Mouse (Mus musculus) layer of hippocampus, postnatal 25 days (tissue): ENCODE results near the gene Gpn3. TPM values are rescaled to one million over a fixed set of nuclear protein-coding genes. Genes with fewer than 3 reads are reported as not detected.

ENCODE experiments used
- DNase-seq, 2 experiments: peaks; one replicate each; pipeline ENCODE4 v3.0.0; 2022; ENCODE audit warnings: mixed read lengths in 2 of 2, low spot score in 1 of 2; ENCODE audit errors: extremely low spot score in 1 of 2
- total RNA-seq, 2 experiments: library from RNA; stranded (reverse); gene quantifications; 2 replicates each; pipeline ENCODE4 v1.2.3; 2021

Gene Gpn3
- total RNA-seq, 2 experiments from 2014 or later, result 26.4 to 28.2 TPM

- peak; percentile 68 to 79 for DNase-seq
Observed at GRCm38 (mm10) chr5:122379374-122380155, 7.9 kb downstream of the Gpn3 start.

- no peak for DNase-seq
Observed at GRCm38 (mm10) chr5:122390006-122390405, 18.3 kb downstream of the Gpn3 start.

- no peak for DNase-seq
Observed at GRCm38 (mm10) chr5:122390671-122391070, 19.0 kb downstream of the Gpn3 start.

- no peak for DNase-seq
Observed at GRCm38 (mm10) chr5:122391178-122391785, 19.6 kb downstream of the Gpn3 start.

GRCm38 (mm10) chr5:122391786-122392180 is 20.1 kb downstream of the Gpn3 start, which contains the start of gene Arpc3:
TSS of gene Arpc3 (plus strand) at chr5:122391878.
- DNase-seq, result peak; percentile 90 to 93

GRCm38 (mm10) chr5:122392227-122393004 is 20.7 kb downstream of the Gpn3 start:
- no peak for DNase-seq

GRCm38 (mm10) chr5:122393887-122394286 is 22.2 kb downstream of the Gpn3 start:
- DNase-seq, result peak; percentile 52 to 78

GRCm38 (mm10) chr5:122396791-122397190 is 25.1 kb downstream of the Gpn3 start:
- DNase-seq, result no peak

- DNase-seq, result no peak
Observed at GRCm38 (mm10) chr5:122397495-122397894, 25.8 kb downstream of the Gpn3 start.

- DNase-seq, result no peak
Observed at GRCm38 (mm10) chr5:122399871-122400270, 28.2 kb downstream of the Gpn3 start.

- DNase-seq, result no peak
Observed at GRCm38 (mm10) chr5:122400628-122401302, 29.1 kb downstream of the Gpn3 start.

- DNase-seq, result peak; percentile 73 to 85
Observed at GRCm38 (mm10) chr5:122401303-122401640, 29.6 kb downstream of the Gpn3 start.

- no peak for DNase-seq
Observed at GRCm38 (mm10) chr5:122402160-122402559, 30.5 kb downstream of the Gpn3 start.

- no peak for DNase-seq
Observed at GRCm38 (mm10) chr5:122402772-122403171, 31.1 kb downstream of the Gpn3 start.

- no peak for DNase-seq
Observed at GRCm38 (mm10) chr5:122403362-122403761, 31.7 kb downstream of the Gpn3 start.

GRCm38 (mm10) chr5:122405537-122405936 is 33.9 kb downstream of the Gpn3 start:
- no peak for DNase-seq

GRCm38 (mm10) chr5:122409692-122410645 is 38.3 kb downstream of the Gpn3 start:
- DNase-seq, result no peak

- DNase-seq, result no peak
Observed at GRCm38 (mm10) chr5:122411892-122412291, 40.2 kb downstream of the Gpn3 start.

- no peak for DNase-seq
Observed at GRCm38 (mm10) chr5:122412826-122413225, 41.1 kb downstream of the Gpn3 start.

GRCm38 (mm10) chr5:122414351-122414750 is 42.7 kb downstream of the Gpn3 start:
- DNase-seq, result no peak
